Mouse (Mus musculus) hindbrain, embryonic 15.5 days (tissue): ENCODE data around the gene Sult2a3. TPM values are rescaled to one million over a fixed set of nuclear protein-coding genes. Genes with fewer than 3 reads are reported as not detected.
"Not testable (repeated sequence)": the region's sequence is repeated elsewhere in the genome, so short reads cannot be mapped to it uniquely, and the experiment has no call there.

Experiments used
- ATAC-seq: fragments of 200-750 bp; cut with Nextera tagmentation; 2 replicates; pipeline ENCODE4 v1.8.0; 2017; ENCODE audit warnings: low read depth, moderate number of reproducible peaks, moderate TSS enrichment; ENCODE audit not compliant: low FRiP score
- H3K27ac ChIP-seq: fragments of 300-500 bp; sonication (generic); replicated peaks from 2 replicates; pipeline ENCODE4 v1.5.1; 2015; ENCODE audit warnings: mild to moderate bottlenecking, inconsistent platforms
- H3K27me3 ChIP-seq: fragments of 300-500 bp; sonication (generic); 2 replicates; pipeline ENCODE4 v1.6.1; 2015; ENCODE audit warnings: control low read depth, inconsistent platforms
- H3K36me3 ChIP-seq: fragments of 300-500 bp; sonication (generic); 2 replicates; pipeline ENCODE4 v1.6.1; 2015; ENCODE audit warnings: control low read depth, inconsistent platforms
- H3K4me1 ChIP-seq: fragments of 300-500 bp; sonication (generic); replicated peaks from 2 replicates; pipeline ENCODE4 v1.6.1; 2015; ENCODE audit warnings: control low read depth, inconsistent platforms
- H3K4me2 ChIP-seq: fragments of 300-500 bp; sonication (generic); 2 replicates; pipeline ENCODE4 v1.6.1; 2015; ENCODE audit warnings: moderate library complexity, mild to moderate bottlenecking, inconsistent platforms
- H3K4me3 ChIP-seq: fragments of 300-500 bp; sonication (generic); 2 replicates; pipeline ENCODE4 v1.5.1; 2015; ENCODE audit warnings: mild to moderate bottlenecking, inconsistent platforms
- H3K9ac ChIP-seq: fragments of 300-500 bp; sonication (generic); 2 replicates; pipeline ENCODE4 v1.6.1; 2015; ENCODE audit warnings: inconsistent platforms
- H3K9me3 ChIP-seq: fragments of 300-500 bp; sonication (generic); 2 replicates; pipeline ENCODE4 v1.6.1; 2016; ENCODE audit warnings: control low read depth, inconsistent platforms
- WGBS: fragments of 180-500 bp; shearing (Covaris S2); methylation state at CpG from one replicate; pipeline ENCODE4 v1.1.7; 2015; 5-methylcytosine and 5-hydroxymethylcytosine counted together
- polyA plus RNA-seq: library from polyadenylated mRNA; unstranded; fragments of >200 nt; fragmentation: Nextera tagmentation; extraction: Ambion mirVana; gene quantifications from 2 replicates; pipeline ENCODE4 v1.2.1, GENCODE M21; 2015

Gene Sult2a3
- not detected in 2 replicates for polyA plus RNA-seq

DNA sequence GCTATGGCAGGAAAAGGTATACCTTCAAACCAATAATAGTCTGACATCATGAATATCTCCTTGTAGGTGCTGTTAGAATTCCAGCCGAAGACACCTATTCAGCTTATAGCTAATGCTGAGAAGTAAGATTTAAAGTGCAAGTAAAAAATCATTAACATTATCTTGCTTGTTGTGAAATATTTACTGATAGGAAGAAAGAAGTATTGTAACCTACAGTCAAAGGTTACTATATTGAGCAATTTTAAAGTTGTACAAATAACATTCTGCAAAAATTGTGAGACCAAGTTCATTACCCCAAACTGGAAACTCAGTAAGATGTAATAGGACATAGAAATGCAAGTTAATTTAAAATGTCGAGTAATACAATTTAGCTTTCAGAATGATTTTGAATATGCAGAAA lies at the start of gene Sult2a3:
Sult2a3 (minus strand) TSS at position 101 of the 400 bp plus-strand sequence.
- no peak within 1 kb of the TSS for H3K4me2 ChIP-seq
- H3K27me3 ChIP-seq, result no peaks in the 10 kb centered on the region
- no peaks in the 10 kb centered on the region for H3K4me1 ChIP-seq
- WGBS, result 91% methylated on average over 2 of the region's 2 CpGs
- no peak within 1 kb of the TSS for H3K4me3 ChIP-seq
- no peaks in the 10 kb centered on the region for H3K36me3 ChIP-seq
- H3K9ac ChIP-seq, result no peak within 1 kb of the TSS
- H3K9me3 ChIP-seq, result peaks cover 14% of the 10 kb centered on the region; the same call in 1 of the 2 replicates
- ATAC-seq, result no peak
- H3K27ac ChIP-seq, result no peak within 1 kb of the TSS

GRCm38 (mm10) chr7:14120436-14120835 lies 2.4 kb downstream of the Sult2a3 start:
- H3K4me2 ChIP-seq, result no peak overlapping the region
- no peaks in the 10 kb centered on the region for H3K27me3 ChIP-seq
- peaks cover 14% of the 10 kb centered on the region; the same call in 1 of the 2 replicates for H3K9me3 ChIP-seq
- H3K4me1 ChIP-seq, result no peaks in the 10 kb centered on the region
- WGBS, result 81% methylated on average over 2 of the region's 2 CpGs
- ATAC-seq, result no peak
- no peak overlapping the region for H3K4me3 ChIP-seq
- no peaks in the 10 kb centered on the region for H3K36me3 ChIP-seq
- H3K9ac ChIP-seq, result no peak overlapping the region
- H3K27ac ChIP-seq, result no peak overlapping the region

GRCm38 (mm10) chr7:14119865-14120264 lies 3.0 kb downstream of the Sult2a3 start:
- not testable (repeated sequence) for ATAC-seq, H3K27ac ChIP-seq, H3K9ac ChIP-seq, H3K36me3 ChIP-seq, H3K4me1 ChIP-seq, H3K27me3 ChIP-seq, H3K4me3 ChIP-seq, H3K4me2 ChIP-seq
- WGBS, result 71% methylated on average over 3 of the region's 3 CpGs
- H3K9me3 ChIP-seq, result peaks cover 14% of the 10 kb centered on the region; the same call in 1 of the 2 replicates

- no peak for ATAC-seq
- Histone ChIP-seq H3K4me2 (no peak overlapping the region), H3K9ac (no peak overlapping the region), H3K27ac (no peak overlapping the region), H3K4me3 (no peak overlapping the region), H3K27me3 (no peaks in the 10 kb centered on the region), H3K4me1 (no peaks in the 10 kb centered on the region), H3K36me3 (no peaks in the 10 kb centered on the region), H3K9me3 (peaks cover 2% of the 10 kb centered on the region; the same call in 1 of the 2 replicates)
- 40% methylated on average over 1 of the region's 1 CpGs for WGBS
Observed at GRCm38 (mm10) chr7:14116761-14117160, 6.1 kb downstream of the Sult2a3 start.

GRCm38 (mm10) chr7:14114471-14114870 lies 8.4 kb downstream of the Sult2a3 start:
- not testable (repeated sequence) for H3K4me1 ChIP-seq, ATAC-seq, H3K4me3 ChIP-seq, H3K9ac ChIP-seq, H3K9me3 ChIP-seq, H3K27ac ChIP-seq, H3K4me2 ChIP-seq, H3K27me3 ChIP-seq, H3K36me3 ChIP-seq
- 81% methylated on average over 3 of the region's 3 CpGs for WGBS

DNA sequence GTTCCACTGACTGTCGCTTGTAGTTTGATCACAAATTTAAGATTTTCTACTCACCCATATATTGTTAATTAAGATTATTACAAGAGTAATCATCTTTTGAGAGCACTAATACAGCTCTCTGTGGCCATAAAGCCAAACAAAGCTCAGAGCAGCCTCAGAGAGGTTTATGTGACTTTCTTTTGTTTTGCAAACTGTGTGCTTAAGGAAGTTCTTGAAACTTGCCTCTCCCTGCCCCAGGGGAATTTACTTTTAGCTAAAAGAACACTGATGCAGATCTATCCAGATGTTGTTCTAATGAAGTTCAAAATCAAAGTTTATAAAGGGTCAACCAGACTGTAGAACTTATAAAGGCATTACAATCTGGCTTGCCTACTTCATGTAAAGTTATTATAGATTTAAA lies 75.0 kb downstream of the Sult2a3 start:
- H3K9ac ChIP-seq, H3K36me3 ChIP-seq, H3K27ac ChIP-seq, H3K4me2 ChIP-seq, H3K9me3 ChIP-seq, H3K27me3 ChIP-seq, H3K4me3 ChIP-seq, ATAC-seq, H3K4me1 ChIP-seq: not testable (repeated sequence)
- 81% methylated on average over 1 of the region's 1 CpGs for WGBS

- not testable (repeated sequence) for ATAC-seq
Observed at GRCm38 (mm10) chr7:14030831-14031230, 92.0 kb downstream of the Sult2a3 start.

More at GRCm38 (mm10) chr7:14030831-14031230, 92.0 kb downstream of the Sult2a3 start:
- not testable (repeated sequence) for H3K36me3 ChIP-seq, H3K4me2 ChIP-seq, H3K9me3 ChIP-seq, H3K27me3 ChIP-seq, H3K27ac ChIP-seq, H3K4me1 ChIP-seq, H3K9ac ChIP-seq, H3K4me3 ChIP-seq

Other genes with a start within 250 kb of the Sult2a3 start
- gene Sult2a4, start 133.4 kb downstream of the Sult2a3 start, polyA plus RNA-seq, result not detected in 2 replicates
- not detected in 2 replicates for gene Sult2a6, start 131.8 kb upstream of the Sult2a3 start, polyA plus RNA-seq
- gene Obox8, start 210.5 kb upstream of the Sult2a3 start, polyA plus RNA-seq, result not detected in 2 replicates